Mouse (Mus musculus) E14TG2a.4 (cell line): ENCODE results near the gene Gm42674.

Source experiments
- H3K27me3 ChIP-seq: 2 replicates; pipeline ENCODE4 v1.6.1; 2014; ENCODE audit warnings: low read length, control low read depth; ENCODE audit not compliant: insufficient read depth
- H3K36me3 ChIP-seq: 2 replicates; pipeline ENCODE4 v1.6.1; 2014; ENCODE audit warnings: low read length, control low read depth; ENCODE audit not compliant: insufficient read depth
- H3K4me1 ChIP-seq: replicated peaks from 2 replicates; pipeline ENCODE4 v1.6.1; 2014; ENCODE audit warnings: low read depth, low read length, control low read depth
- H3K4me3 ChIP-seq: replicated peaks from 2 replicates; pipeline ENCODE4 v1.5.1; 2014; ENCODE audit warnings: mild to moderate bottlenecking, low read length
- H3K9me3 ChIP-seq: 2 replicates; pipeline ENCODE4 v1.6.1; 2014; ENCODE audit warnings: low read length, control low read depth
- CTCF ChIP-seq: conservative IDR thresholded peaks from 2 replicates; pipeline ENCODE4 v1.5.1; 2014; ENCODE audit warnings: low read length
- NANOG ChIP-seq: IDR thresholded peaks from 2 replicates; pipeline ENCODE4 v1.6.1; 2014; ENCODE audit warnings: borderline replicate concordance, low read length, mixed read lengths
- POU5F1 ChIP-seq: IDR thresholded peaks from 2 replicates; pipeline ENCODE4 v1.6.1; 2014; ENCODE audit warnings: low read length, borderline replicate concordance

The Gm42674 gene

DNA sequence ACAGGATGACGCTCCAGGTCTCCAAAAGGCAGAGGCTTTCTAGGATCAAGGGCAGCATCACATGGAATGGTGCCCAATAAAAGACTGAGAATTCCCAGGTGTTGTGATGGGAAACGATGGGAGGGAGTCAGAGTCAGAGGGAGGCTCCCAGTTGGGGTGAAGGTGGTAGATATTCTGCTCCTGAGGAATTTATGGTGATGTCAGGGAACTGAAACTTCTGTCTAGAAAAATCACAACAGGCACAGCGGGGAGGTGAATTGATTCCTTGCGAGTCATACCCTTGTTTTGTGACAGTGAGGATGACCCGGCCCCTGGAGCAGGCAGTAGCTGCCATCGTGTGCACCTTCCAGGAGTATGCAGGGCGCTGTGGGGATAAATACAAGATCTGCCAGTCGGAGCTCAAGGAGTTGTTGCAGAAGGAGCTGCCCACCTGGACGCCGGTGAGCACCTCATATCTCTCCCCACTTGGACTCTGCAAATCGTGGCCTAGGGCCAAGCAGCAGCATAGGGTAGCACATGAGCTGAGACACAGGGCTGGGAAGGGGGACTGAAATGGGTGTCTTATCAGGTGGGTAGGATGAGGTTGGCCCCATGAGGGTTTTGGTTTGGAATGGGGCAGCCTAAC is at the start of gene Gm42674:
Gm42674 (plus strand) TSS at position 419 of the 625 bp plus-strand sequence.
- TF ChIP-seq POU5F1 (no peak), CTCF (no peak), NANOG (no peak)
- Histone ChIP-seq H3K36me3 (no peaks in the 10 kb centered on the region), H3K27me3 (peaks cover 22% of the 10 kb centered on the region)

DNA sequence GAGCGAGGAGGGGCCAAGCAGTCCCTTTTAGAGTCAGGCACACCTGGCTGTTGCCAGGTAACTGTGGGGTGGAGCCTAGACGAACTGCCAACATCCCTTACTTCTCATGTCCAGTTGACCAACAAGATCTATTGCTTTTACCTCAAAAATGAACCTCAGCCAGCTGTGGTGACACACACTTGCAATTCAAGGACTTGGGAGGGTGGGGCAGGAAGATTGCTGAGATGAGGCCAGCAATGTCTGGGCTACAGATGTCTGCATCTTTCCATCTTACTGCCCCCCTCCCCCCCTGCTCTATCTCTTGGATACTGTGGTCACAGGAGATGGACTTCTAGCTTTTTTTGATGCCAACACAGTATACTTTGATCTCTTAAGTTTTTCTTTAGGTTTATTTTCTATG is 49.5 kb upstream of the Gm42674 start:
- Histone ChIP-seq H3K36me3 (no peaks in the 10 kb centered on the region), H3K9me3 (no peaks in the 10 kb centered on the region), H3K27me3 (no peaks in the 10 kb centered on the region), H3K4me1 (peaks cover 14% of the 10 kb centered on the region), H3K4me3 (no peak overlapping the region)
- TF ChIP-seq NANOG = no peak
- no peak for TF ChIP-seq CTCF

More for the DNA sequence above, at the start of gene Gm42674:
- Histone ChIP-seq H3K4me3 (no peak within 1 kb of the TSS), H3K4me1 (peaks cover 7% of the 10 kb centered on the region), H3K9me3 (peaks cover 17% of the 10 kb centered on the region)

DNA sequence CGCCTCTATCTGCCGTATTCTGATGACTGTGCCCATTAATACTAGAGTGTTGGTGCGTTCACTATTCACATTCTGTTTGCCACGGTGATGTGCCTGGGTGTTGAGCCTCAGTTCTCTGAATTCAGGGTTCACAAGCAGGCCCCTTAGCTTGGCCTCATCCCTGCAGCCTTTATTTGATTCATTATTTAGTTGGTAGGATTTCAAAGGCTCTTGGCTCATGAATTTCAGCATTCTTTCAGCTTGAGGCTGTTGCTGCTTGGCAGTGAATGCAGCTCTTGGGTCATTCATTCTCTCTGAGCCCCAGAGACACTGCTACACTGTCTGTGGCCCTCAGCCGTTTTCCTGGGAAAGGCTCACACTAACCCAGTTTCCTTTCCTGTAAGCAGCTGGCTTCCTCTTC is 45.8 kb upstream of the Gm42674 start:
- no peaks in the 10 kb centered on the region for H3K9me3 ChIP-seq
- H3K4me3 ChIP-seq = no peak overlapping the region
- H3K4me1 ChIP-seq = peaks cover 8% of the 10 kb centered on the region
- no peaks in the 10 kb centered on the region for H3K27me3 ChIP-seq
- no peaks in the 10 kb centered on the region for H3K36me3 ChIP-seq
- no peak for TF ChIP-seq CTCF
- no peak for TF ChIP-seq POU5F1
- no peak for TF ChIP-seq NANOG

DNA sequence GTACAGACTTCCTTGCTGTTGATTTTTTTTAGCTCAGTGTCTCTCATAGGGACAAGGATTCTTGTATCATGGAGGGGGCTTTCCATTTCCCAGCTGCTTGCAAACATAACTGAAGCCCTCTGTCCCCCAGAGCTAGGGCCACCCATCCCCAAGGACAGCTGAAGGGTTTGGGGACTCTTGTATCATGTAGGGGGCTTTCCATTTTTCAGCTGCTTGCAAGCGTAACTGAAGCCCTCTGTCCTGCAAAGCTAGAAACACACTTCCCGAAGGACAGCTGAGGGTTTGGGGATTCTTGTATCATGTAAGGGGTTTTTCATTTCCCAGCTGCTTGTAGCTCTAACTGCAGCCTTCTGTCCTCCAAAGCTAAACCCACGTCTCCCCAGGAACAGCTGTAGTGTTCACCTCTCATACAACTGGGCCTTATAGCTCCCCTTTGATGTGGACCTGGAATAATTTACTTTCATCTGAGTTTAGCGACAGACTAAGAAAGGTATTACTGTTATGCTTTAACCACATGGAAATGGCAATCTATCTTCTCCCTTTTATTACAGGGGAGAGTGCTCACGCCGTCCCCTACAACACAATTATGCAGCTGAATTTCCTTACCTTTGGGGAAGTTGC is 41.6 kb upstream of the Gm42674 start, which contains the start of gene S100a3:
S100a3 (plus strand) TSS at position 571 of the 621 bp plus-strand sequence.
- 0 out of 2 replicates have a peak, but pooled peaks cover 3% of the 10 kb centered on the region for H3K27me3 ChIP-seq
- H3K4me3 ChIP-seq = no peak within 1 kb of the TSS
- no peaks in the 10 kb centered on the region for H3K9me3 ChIP-seq
- no peaks in the 10 kb centered on the region for H3K36me3 ChIP-seq
- TF ChIP-seq POU5F1 (no peak), NANOG (no peak), CTCF (no peak)
- H3K4me1 ChIP-seq = peaks cover 8% of the 10 kb centered on the region

DNA sequence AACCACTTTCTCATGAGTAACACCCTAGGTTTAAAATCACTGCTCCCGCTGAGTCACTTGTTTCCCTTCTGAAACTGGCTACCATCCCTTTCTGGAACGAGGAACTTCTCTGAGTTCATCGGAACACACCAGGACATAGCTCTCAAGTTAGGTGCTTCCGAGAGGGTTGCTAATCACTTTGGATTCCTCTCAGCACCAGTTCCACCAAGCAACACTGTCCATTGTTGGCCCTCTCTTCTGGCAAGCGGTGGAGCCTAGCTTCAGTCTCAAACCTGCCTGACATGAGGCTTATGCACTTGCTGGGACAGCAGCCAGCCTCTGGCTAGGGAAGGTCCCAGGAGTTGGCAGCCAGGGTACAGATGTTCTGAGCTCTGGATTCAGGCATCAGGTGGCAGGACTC is 27.0 kb upstream of the Gm42674 start:
- Histone ChIP-seq H3K9me3 (no peaks in the 10 kb centered on the region), H3K27me3 (0 out of 2 replicates have a peak, but pooled peaks cover 1% of the 10 kb centered on the region), H3K4me3 (no peak overlapping the region), H3K4me1 (no peaks in the 10 kb centered on the region), H3K36me3 (no peaks in the 10 kb centered on the region)
- no peak for TF ChIP-seq POU5F1
- TF ChIP-seq CTCF = no peak
- TF ChIP-seq NANOG = no peak

DNA sequence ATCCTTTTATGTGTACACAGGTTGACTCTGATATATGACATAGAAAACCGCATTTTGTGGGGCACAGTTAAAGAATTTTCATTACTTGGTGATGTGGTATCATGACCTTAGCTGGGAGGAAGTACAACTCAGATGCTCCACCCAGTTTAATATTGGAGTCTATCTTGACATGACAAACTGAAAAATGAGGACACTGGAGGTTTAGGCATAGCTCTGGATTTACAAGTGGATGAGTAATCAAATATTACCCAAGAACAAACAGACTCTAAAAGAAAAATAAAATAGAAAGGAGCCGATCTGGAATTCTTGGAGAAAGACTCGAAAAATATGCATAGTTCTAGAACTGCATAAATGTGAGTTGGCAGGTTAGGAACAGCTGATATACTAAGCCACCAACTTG is 26.4 kb upstream of the Gm42674 start:
- no peak for TF ChIP-seq CTCF
- no peak for TF ChIP-seq POU5F1
- TF ChIP-seq NANOG = no peak
- Histone ChIP-seq H3K4me1 (no peaks in the 10 kb centered on the region), H3K9me3 (no peaks in the 10 kb centered on the region)

DNA sequence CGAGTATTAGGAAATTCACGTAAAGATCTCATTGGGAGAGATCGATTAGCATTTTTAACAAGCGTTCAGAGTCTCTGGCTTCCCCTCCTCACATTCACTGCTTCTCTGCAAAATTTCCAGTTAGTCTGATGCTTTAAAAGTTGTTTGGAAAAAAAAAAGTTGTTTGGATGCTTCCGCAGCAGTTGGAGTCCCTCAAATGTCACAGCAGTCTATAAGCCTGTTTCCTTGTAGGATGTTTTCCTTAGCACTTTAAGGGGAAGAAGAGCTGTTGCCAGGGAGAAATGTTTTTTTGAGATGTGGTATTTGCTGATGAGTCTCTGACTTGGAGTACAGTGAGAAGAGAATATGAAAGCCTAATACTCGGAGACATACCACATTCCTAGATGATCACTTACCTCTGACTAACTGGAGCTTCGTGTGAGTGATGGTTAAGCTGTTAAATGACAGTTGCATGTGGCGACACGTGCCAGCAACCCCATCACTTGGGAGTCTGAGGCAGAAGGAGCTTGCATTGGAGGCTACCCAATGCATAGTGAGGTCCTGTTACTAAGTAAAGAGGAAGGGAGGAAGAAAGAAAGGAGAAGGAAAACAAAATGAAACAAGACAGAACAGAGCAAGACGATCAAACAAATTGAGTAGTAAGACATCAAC is 25.2 kb upstream of the Gm42674 start:
- 0 out of 2 replicates have a peak, but pooled peaks cover 1% of the 10 kb centered on the region for H3K27me3 ChIP-seq
- no peaks in the 10 kb centered on the region for H3K4me1 ChIP-seq
- H3K36me3 ChIP-seq = no peaks in the 10 kb centered on the region
- H3K4me3 ChIP-seq = no peak overlapping the region
- no peaks in the 10 kb centered on the region for H3K9me3 ChIP-seq
- TF ChIP-seq CTCF = no peak
- no peak for TF ChIP-seq POU5F1
- no peak for TF ChIP-seq NANOG

More for the DNA sequence above, 26.4 kb upstream of the Gm42674 start:
- Histone ChIP-seq H3K27me3 (0 out of 2 replicates have a peak, but pooled peaks cover 1% of the 10 kb centered on the region), H3K36me3 (no peaks in the 10 kb centered on the region), H3K4me3 (no peak overlapping the region)

DNA sequence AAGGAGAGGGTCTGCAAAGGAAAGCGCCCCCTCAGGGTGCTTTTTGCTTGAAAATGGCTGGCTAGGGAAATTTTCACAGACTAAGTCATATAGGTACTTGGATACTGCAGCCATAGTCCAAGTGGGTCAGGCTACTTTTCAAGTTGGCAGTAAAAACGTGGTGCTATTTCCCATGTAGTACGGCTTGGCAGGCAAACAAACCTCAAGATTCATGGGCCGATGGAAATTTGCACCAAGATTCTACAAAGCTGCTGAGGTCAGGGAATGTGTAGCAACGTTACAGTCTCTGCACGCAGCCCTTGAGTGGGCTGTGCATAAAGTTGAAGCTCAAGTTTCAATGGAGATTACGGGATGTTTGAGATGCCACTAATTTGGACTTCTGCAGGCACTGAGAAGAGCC is 22.3 kb upstream of the Gm42674 start:
- H3K36me3 ChIP-seq = no peaks in the 10 kb centered on the region
- H3K9me3 ChIP-seq = no peaks in the 10 kb centered on the region
- TF ChIP-seq POU5F1 (no peak), CTCF (no peak), NANOG (no peak)
- H3K4me3 ChIP-seq = no peak overlapping the region
- peaks cover 6% of the 10 kb centered on the region; the same call in 1 of the 2 replicates for H3K27me3 ChIP-seq
- peaks cover 10% of the 10 kb centered on the region; the same call in 1 of the 2 replicates for H3K4me1 ChIP-seq
